Mouse (Mus musculus) kidney, adult 2 months (tissue): ENCODE data around the gene Abr.

ENCODE experiments used
- CTCF ChIP-seq: fragments of 200-500 bp; conservative IDR thresholded peaks from 2 replicates; pipeline ENCODE4 v1.5.1; 2011; ENCODE audit warnings: low read depth, mild to moderate bottlenecking, control low read depth, low read length, moderate library complexity, mixed read lengths; ENCODE audit not compliant: insufficient read depth, insufficient read length
- POLR2A ChIP-seq: fragments of 200-500 bp; IDR thresholded peaks from one replicate; pipeline ENCODE4 v1.6.1; 2011; ENCODE audit warnings: low read depth, low read length, control low read depth

GRCm38 (mm10) chr11:76557837-76558236 is 64.3 kb downstream of the Abr start:
- TF ChIP-seq CTCF (no peak), POLR2A (no peak)
